Mouse (Mus musculus) yolk sac, embryonic 10.5 days (tissue): ENCODE measurements around the gene Arl8a.
"Not testable (repeated sequence)": the region's sequence is repeated elsewhere in the genome, so short reads cannot be mapped to it uniquely, and the experiment has no call there.

Source experiments
- DNase-seq: peaks from one replicate; pipeline ENCODE4 v3.0.0-alpha.2; 2017; ENCODE audit warnings: low spot score

The Arl8a gene

GRCm38 (mm10) chr1:135146077-135146945 lies at the start of gene Arl8a:
Arl8a (plus strand) TSS chr1:135146824.
- peak; percentile 78 for DNase-seq

- no peak for DNase-seq
Measured at GRCm38 (mm10) chr1:135097441-135097840, 49.2 kb upstream of the Arl8a start.

- no peak for DNase-seq
Measured at GRCm38 (mm10) chr1:135098441-135098840, 48.2 kb upstream of the Arl8a start.

GRCm38 (mm10) chr1:135100400-135100799 lies 46.2 kb upstream of the Arl8a start:
- DNase-seq = no peak

DNA sequence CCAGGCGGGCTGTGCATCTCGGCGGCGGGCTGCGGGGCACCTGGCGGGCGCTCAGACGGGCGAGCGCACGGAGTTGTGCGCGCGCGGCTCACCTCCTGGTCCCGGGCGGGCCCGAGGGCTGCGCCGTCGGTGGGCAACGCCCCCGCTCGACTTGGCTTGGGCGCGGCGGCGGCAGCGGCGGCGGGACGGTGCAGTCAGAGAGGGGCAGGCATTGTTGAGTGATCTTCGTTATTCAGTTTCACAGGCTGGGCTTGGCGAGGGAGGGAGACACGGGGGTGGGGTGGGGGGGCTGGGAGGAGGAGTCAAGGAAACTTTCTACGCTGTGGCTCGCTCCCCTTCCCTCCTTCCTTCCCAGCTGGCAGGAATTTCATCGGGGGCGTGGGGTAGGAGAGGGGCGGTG lies 41.5 kb upstream of the Arl8a start, which contains the start of gene Lgr6:
Gene Lgr6 (minus strand): TSS at position 153 of the 400 bp plus-strand sequence.
- DNase-seq = no peak

DNA sequence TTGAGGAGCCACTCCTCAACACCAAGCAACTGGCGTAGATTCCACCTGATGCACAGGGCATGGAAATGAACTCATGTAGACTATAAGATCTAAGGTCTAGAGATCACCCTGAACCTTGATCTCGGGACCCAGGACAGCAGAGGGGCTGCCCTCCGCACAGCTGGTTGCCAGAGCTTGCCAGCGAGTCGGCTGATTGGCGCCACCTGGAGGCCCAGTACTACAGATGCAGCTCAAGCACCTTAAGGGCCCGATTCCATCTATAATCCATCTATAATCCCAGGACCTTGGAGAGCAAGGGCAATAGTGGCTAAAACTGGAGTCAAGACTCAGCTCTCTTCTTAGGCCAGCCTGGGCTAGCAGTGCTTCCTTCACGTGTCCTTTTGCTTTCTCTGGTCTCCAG lies 40.7 kb upstream of the Arl8a start:
- DNase-seq = peak; percentile 40

GRCm38 (mm10) chr1:135108611-135109010 lies 38.0 kb upstream of the Arl8a start:
- no peak for DNase-seq

DNA sequence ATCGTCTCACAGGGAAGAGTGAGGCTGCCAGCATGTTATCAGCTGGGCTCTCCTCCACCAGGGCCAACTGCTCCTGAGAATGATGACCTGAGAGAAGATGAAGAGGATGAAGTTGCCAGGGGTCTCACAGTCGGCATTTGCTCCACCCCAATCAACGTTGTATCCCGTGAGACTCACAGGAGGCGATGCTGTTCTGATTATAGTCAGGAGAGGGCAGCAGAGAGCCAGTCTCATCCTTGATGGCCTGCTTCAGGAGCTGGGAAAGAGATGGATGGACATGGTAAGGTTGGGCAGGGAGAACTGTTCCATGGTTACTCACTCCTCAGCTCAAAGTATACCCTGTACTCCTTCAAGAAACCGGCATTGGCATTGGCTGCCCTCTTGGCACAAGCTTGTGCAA lies 36.5 kb upstream of the Arl8a start:
- DNase-seq = no peak

DNA sequence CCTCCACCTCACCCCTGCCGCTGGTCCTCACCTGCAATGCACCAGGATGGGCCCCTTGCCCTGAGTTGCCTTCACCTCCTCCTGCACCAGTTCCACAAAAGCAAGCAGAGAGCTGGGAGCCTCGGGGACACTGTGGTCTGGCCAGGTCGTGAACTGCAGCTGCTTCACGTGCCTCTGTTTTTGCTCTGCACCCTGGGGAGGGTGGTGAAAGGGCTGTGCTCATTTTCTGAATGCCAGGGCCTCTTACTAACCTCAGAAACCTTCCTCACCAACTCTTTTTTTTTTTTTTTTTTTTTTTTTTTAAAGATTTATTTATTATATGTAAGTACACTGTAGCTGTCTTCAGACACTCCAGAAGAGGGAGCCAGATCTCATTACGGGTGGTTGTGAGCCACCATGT lies 35.4 kb upstream of the Arl8a start:
- not testable (repeated sequence) for DNase-seq

- no peak for DNase-seq
Measured at GRCm38 (mm10) chr1:135112661-135113060, 34.0 kb upstream of the Arl8a start.

- no peak for DNase-seq
Measured at GRCm38 (mm10) chr1:135124573-135125363, 21.9 kb upstream of the Arl8a start.

DNA sequence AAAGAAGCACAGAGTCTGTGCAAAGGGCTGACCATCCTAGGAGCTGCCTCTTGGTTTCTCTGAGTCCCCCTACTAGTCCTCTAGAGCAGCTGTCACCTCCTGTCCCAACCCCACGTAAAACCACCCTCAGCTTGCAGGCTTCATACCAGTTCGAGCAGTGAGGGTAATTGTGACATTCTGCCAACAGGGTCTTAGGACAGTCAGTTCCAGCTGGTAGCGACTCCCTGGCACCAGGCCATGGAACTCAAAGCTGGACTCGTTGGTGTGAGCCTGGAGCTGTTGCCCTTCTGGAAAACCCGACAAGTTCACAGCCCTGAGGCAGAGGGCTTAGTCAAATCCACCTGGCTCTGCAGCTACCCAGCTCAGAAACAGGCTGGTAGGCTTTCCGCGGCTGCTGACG lies 20.6 kb upstream of the Arl8a start:
- DNase-seq = no peak

DNA sequence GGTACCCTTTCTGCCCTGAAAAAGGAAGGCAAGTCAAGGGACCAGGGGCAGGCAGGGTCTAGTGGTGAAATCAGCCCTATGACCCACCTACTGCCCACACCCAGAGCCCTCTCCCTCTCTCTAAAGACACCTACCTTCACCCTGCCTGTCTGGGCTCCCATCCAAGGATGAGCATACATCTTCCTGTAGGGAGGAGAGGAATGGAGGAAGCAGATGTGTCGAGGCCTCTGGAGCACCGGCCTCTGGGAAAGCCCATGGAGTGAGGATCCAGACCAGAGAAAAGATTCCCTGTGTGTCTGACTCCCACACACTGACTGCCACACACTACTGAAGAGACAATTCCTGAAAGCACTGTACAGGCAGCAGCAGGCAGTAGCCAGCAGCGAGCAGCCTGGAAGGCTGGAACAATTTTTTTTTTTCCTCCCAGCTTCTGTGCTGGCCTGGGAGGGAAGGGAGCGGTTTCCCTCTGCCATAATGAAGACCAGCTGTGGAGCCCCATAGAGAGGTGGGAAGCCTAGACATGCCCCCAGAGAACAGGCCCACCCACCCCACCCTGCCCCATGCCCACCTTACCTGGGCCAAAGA lies 20.1 kb upstream of the Arl8a start:
- no peak for DNase-seq

DNA sequence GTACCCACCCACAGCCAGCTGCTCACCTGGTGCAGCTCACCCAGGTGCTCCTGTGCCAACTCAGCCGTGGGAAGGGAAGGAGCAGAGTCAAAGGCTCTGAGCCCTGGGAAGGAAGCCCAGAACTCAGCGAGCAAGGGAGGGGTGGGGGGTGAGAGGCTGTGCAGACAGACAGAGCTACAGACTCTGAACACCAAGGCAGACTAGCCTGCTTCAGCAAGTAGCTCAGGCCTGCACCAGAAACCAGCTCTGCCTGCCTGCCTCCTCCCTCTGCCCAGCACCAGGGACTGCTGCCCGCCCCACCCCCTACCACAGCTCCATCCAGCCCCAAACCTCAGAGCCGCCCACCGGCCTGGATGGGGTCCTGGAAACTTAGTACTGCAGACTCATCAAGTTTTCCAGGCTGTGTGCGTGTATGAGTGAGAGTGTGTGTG lies 18.6 kb upstream of the Arl8a start:
- DNase-seq = no peak

DNA sequence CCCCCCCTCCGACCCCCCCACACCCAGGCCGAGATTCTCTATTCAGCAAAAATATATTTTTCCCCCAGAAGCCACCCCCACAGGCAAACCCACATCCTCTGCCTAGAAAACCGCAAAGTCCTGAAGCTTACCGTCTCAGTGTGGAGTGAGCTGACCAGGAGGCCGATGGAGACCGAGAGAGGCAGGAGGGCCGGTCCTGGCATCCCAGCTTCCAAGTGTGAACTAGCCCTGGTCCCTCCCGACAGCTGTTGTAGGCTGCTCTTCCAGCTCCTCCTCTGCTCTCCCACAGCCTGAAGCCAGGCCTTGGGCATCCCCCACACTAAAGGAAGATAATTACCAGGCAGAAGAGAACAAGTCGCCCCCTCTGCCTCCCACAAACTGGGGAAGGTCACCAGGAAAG lies 17.6 kb upstream of the Arl8a start:
- DNase-seq = no peak

DNA sequence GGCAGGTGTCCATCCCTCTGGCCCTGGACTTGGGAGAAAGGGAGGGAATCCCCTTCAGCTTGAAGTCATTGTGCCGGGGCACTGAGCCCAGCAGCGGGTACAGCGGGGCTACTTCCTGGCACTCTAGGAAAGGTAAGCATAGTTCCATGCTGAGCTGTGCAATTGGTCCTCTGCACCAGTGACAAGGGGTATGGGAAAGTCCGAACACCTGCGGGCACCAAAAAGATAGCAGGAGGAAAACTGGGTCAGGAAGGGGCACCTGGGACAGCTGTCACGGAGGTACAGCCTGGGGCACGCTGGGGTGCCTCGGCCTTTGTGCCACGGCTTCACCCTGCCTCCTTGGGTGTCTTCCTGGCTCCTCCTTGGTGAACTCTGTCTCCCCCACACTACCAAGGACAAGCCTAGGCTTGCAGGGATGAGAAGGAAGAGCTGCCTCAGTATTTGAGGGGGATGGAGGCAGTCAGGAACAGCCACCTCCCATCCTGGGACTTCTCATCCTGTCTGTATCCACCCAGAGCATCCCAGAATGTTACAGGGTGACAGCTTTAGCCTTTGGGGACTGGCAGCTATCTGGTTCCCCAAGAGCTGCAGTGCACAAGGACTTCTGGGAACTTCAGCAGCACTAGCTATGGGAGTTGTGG lies 17.0 kb upstream of the Arl8a start:
- no peak for DNase-seq

- DNase-seq = no peak
Measured at GRCm38 (mm10) chr1:135130376-135131018, 16.1 kb upstream of the Arl8a start.

- no peak for DNase-seq
Measured at GRCm38 (mm10) chr1:135131034-135131433, 15.6 kb upstream of the Arl8a start.

GRCm38 (mm10) chr1:135131560-135131959 lies 15.1 kb upstream of the Arl8a start:
- DNase-seq = no peak

DNA sequence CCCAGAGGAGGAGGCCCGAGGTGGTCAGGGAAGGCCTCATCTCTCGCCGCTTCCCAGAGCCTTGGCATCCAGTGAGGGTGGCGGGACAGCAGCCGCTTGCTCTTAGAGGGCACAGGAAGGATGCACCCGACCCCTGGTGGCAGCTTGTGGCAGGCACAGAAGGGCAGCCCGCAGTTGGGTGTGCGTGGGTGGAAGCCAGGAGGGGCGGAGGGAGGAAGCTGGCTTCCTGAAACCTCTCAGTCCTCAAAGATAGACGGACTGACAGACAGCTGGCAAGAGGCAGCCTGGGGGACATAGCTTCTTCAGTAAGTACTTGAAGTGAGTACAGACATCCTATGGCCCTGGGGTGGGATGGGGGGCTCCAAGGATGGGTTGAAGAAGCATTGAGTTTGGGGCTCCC lies 14.2 kb upstream of the Arl8a start, which contains the start of gene Ptpn7:
Gene Ptpn7 (plus strand): TSS at position 228 of the 400 bp plus-strand sequence.
- DNase-seq = no peak

GRCm38 (mm10) chr1:135132893-135133369 lies 13.7 kb upstream of the Arl8a start:
- no peak for DNase-seq
